Mouse (Mus musculus) effector memory CD4-positive, alpha-beta T cell, adult 7 months (primary cell): ENCODE measurements around the gene Hist1h2bg. TPM values are rescaled to one million over a fixed set of nuclear protein-coding genes. Genes with fewer than 3 reads are reported as not detected.

Source experiments
- polyA plus RNA-seq: library from polyadenylated mRNA; unstranded; fragments of 100-300 nt; shearing (Covaris generic); gene quantifications from one replicate; pipeline ENCODE4 v1.2.1, GENCODE M21; 2017

The Hist1h2bg gene
- polyA plus RNA-seq, 1 experiment from 2014 or later: not detected

Other genes with a start within 250 kb of the Hist1h2bg start
- gene Zfp322a, start 202.2 kb upstream of the Hist1h2bg start, polyA plus RNA-seq: 9.8 TPM
- 14.3 TPM for gene Abt1, start 147.5 kb upstream of the Hist1h2bg start, polyA plus RNA-seq
- 0.33 TPM for gene Btn1a1, start 105.5 kb upstream of the Hist1h2bg start, polyA plus RNA-seq
- not detected for gene Btn2a2, start 82.5 kb upstream of the Hist1h2bg start, polyA plus RNA-seq
- gene Hist1h4h, start 40.3 kb upstream of the Hist1h2bg start, polyA plus RNA-seq: 1.2 TPM
- gene Hist1h2af, start 37.5 kb upstream of the Hist1h2bg start, polyA plus RNA-seq: not detected
- gene Hist1h3g, start 36.0 kb upstream of the Hist1h2bg start, polyA plus RNA-seq: not detected
- gene Hist1h2bh, start 28.0 kb upstream of the Hist1h2bg start, polyA plus RNA-seq: 0.85 TPM
- gene Hist1h3f, start 27.3 kb upstream of the Hist1h2bg start, polyA plus RNA-seq: 0.99 TPM
- gene Hist1h4f, start 19.7 kb upstream of the Hist1h2bg start, polyA plus RNA-seq: not detected
- 0.15 TPM for gene Hist1h1d, start 18.1 kb upstream of the Hist1h2bg start, polyA plus RNA-seq
- 0.98 TPM for gene Hist1h3e, start 9.0 kb upstream of the Hist1h2bg start, polyA plus RNA-seq
- gene Hist1h2ae, start 176 bp upstream of the Hist1h2bg start, polyA plus RNA-seq: 1.8 TPM
- not detected for gene Hist1h2bf, start 2.8 kb downstream of the Hist1h2bg start, polyA plus RNA-seq
- not detected for gene Hist1h2ad, start 3.0 kb downstream of the Hist1h2bg start, polyA plus RNA-seq
- not detected for gene Hist1h3d, start 4.4 kb downstream of the Hist1h2bg start, polyA plus RNA-seq
- gene Hist1h4d, start 10.2 kb downstream of the Hist1h2bg start, polyA plus RNA-seq: 15.2 TPM
- 0.89 TPM for gene Hist1h2be, start 49.7 kb downstream of the Hist1h2bg start, polyA plus RNA-seq
- gene Hist1h1e, start 51.2 kb downstream of the Hist1h2bg start, polyA plus RNA-seq: 4.5 TPM
- gene Hist1h2ac, start 112.6 kb downstream of the Hist1h2bg start, polyA plus RNA-seq: not detected
- gene Hist1h2bc, start 112.8 kb downstream of the Hist1h2bg start, polyA plus RNA-seq: 12.6 TPM
- gene Hist1h1t, start 124.4 kb downstream of the Hist1h2bg start, polyA plus RNA-seq: not detected
- 3.6 TPM for gene Hist1h4c, start 127.1 kb downstream of the Hist1h2bg start, polyA plus RNA-seq
- gene Hfe, start 139.5 kb downstream of the Hist1h2bg start, polyA plus RNA-seq: not detected
- gene Hist1h1c, start 167.4 kb downstream of the Hist1h2bg start, polyA plus RNA-seq: 38.7 TPM
- not detected for gene Hist1h3c, start 174.2 kb downstream of the Hist1h2bg start, polyA plus RNA-seq
- not detected for gene Hist1h2bb, start 175.3 kb downstream of the Hist1h2bg start, polyA plus RNA-seq
- gene Hist1h2ab, start 179.7 kb downstream of the Hist1h2bg start, polyA plus RNA-seq: not detected
- gene Hist1h3b, start 180.9 kb downstream of the Hist1h2bg start, polyA plus RNA-seq: not detected
- gene Hist1h4b, start 185.6 kb downstream of the Hist1h2bg start, polyA plus RNA-seq: 6.7 TPM
- 1.1 TPM for gene Hist1h4a, start 189.8 kb downstream of the Hist1h2bg start, polyA plus RNA-seq
- gene Hist1h3a, start 191.0 kb downstream of the Hist1h2bg start, polyA plus RNA-seq: 3.4 TPM
- gene Hist1h1a, start 192.3 kb downstream of the Hist1h2bg start, polyA plus RNA-seq: not detected
- gene Trim38, start 198.5 kb downstream of the Hist1h2bg start, polyA plus RNA-seq: not detected
- gene Slc17a2, start 235.6 kb downstream of the Hist1h2bg start, polyA plus RNA-seq: not detected